Mouse (Mus musculus) thymus, adult 2 months (tissue): ENCODE measurements around the gene Frmd4a. TPM values are rescaled to one million over a fixed set of nuclear protein-coding genes. Genes with fewer than 3 reads are reported as not detected.
"Not testable (repeated sequence)": the region's sequence is repeated elsewhere in the genome, so short reads cannot be mapped to it uniquely, and the experiment has no call there.

Experiments
- DNase-seq: peaks from one replicate; pipeline ENCODE4 v3.0.0; 2021
- H3K27ac ChIP-seq: fragments of 200-500 bp; 2 replicates; pipeline ENCODE4 v1.5.1; 2012; ENCODE audit warnings: low read length, control low read depth; ENCODE audit not compliant: control insufficient read depth, insufficient read depth
- H3K27me3 ChIP-seq: fragments of 200-500 bp; 2 replicates; pipeline ENCODE4 v1.6.1; 2012; ENCODE audit warnings: mild to moderate bottlenecking, low read length, moderate library complexity, mixed read lengths; ENCODE audit not compliant: control insufficient read depth, insufficient read depth
- H3K36me3 ChIP-seq: fragments of 200-500 bp; 2 replicates; pipeline ENCODE4 v1.6.1; 2012; ENCODE audit warnings: mild to moderate bottlenecking, low read length, moderate library complexity; ENCODE audit not compliant: control insufficient read depth, insufficient read depth
- H3K4me1 ChIP-seq: fragments of 200-500 bp; replicated peaks from 2 replicates; pipeline ENCODE4 v1.6.1; 2012; ENCODE audit warnings: low read length; ENCODE audit not compliant: control insufficient read depth, insufficient read depth
- H3K4me3 ChIP-seq: fragments of 200-500 bp; 2 replicates; pipeline ENCODE4 v1.5.1; 2012; ENCODE audit warnings: mild to moderate bottlenecking, low read length, control low read depth, moderate library complexity; ENCODE audit not compliant: control insufficient read depth, insufficient read depth
- CTCF ChIP-seq: fragments of 200-500 bp; IDR thresholded peaks from 2 replicates; pipeline ENCODE4 v1.5.1; 2012; ENCODE audit warnings: mild to moderate bottlenecking, control low read depth, low read length, moderate library complexity, borderline replicate concordance; ENCODE audit not compliant: control insufficient read depth, poor library complexity, insufficient read depth; ENCODE audit errors: extremely low read depth
- POLR2A ChIP-seq: fragments of 200-500 bp; IDR thresholded peaks from 2 replicates; pipeline ENCODE4 v1.6.1; 2012; ENCODE audit warnings: mild to moderate bottlenecking, low read length, control low read depth, moderate library complexity; ENCODE audit not compliant: control insufficient read depth, poor library complexity, insufficient read depth; ENCODE audit errors: extremely low read depth
- WGBS: fragments of 180-500 bp; shearing (Covaris S2); methylation state at CpG from one replicate; pipeline ENCODE4 v1.1.7; 2018; 5-methylcytosine and 5-hydroxymethylcytosine counted together
- polyA plus RNA-seq: library from polyadenylated mRNA; depleted of rRNA; stranded (reverse); fragments of >200 nt; gene quantifications from 2 replicates; pipeline ENCODE4 v1.2.3, GENCODE M21; 2012

Frmd4a gene
- polyA plus RNA-seq, 1 experiment, result 17.5 TPM

DNA sequence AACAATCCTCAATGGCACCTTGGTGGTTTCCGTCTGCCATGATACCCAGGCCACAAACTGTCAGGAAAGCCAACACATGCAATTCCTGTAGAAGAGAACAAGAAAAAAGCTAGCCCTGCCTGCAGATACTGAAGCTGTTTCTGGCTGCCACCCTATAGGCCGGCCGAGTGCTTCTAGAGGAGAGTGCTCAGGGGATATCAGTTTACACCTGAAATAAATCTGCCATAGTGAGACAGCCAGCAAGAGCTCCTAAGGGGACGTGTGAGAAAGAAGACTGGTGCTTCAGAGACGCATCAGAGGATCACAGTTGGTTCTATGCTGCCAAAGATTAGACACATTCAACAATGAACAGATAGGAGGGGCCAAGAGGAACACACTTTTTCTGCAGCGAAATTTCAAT lies 593.8 kb downstream of the Frmd4a start:
- TF ChIP-seq CTCF (no peak), POLR2A (no peak)
- WGBS, result 95% methylated on average over 6 of the region's 6 CpGs
- Histone ChIP-seq H3K36me3 (no peaks in the 10 kb centered on the region), H3K4me1 (no peaks in the 10 kb centered on the region), H3K27ac (no peak overlapping the region), H3K27me3 (no peaks in the 10 kb centered on the region), H3K4me3 (no peak overlapping the region)
- no peak for DNase-seq

DNA sequence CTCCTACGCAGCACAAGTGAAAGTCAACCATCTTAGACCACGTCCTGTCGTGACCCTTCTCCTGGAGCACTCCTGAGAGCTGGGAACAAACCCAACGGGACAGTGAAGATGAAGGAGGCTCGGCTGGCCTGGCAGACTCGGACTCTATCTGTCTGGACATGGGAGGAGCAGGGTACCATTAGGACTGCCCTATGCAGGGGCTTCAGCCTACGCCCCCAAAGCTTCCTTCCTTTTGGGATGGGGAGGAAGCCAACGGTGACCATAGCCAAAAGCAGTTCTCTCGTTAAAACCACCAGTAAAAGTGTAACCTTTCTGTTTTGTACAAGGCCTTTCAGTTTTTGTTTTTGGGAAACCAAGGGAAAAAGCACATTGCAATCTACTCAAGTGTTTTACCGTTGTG lies 594.2 kb downstream of the Frmd4a start:
- no peaks in the 10 kb centered on the region for H3K27me3 ChIP-seq
- no peak for DNase-seq
- TF ChIP-seq POLR2A (no peak), CTCF (no peak)
- H3K4me1 ChIP-seq, result no peaks in the 10 kb centered on the region
- no peak overlapping the region for H3K4me3 ChIP-seq
- no peak overlapping the region for H3K27ac ChIP-seq
- no peaks in the 10 kb centered on the region for H3K36me3 ChIP-seq
- 92% methylated on average over 10 of the region's 10 CpGs for WGBS

DNA sequence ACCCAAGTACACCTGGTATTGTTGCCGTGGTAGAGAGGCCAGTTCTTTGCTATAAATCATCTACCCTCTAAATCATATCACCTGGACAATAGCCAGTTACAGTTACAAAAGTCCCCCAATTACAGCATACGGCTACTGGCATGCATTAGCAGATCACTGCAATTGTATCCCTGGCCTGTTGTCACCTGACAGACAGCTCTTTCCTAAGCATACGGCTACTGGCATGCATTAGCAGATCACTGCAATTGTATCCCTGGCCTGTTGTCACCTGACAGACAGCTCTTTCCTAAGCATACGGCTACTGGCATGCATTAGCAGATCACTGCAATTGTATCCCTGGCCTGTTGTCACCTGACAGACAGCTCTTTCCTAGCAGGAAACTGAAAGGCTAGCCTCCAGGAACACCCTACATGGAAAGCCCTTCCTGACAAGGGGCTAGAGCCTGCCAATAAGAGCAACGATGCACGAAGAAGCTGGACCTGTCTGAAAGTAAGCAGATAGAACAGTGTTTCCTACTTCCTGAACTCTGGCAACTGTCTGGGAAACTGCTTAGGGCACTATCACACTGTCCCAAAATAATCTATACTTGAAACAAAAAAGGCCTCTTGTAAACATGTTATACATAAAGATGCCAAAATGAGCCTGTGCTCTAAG lies 596.9 kb downstream of the Frmd4a start:
- not testable (repeated sequence) for H3K27me3 ChIP-seq, H3K27ac ChIP-seq, H3K4me3 ChIP-seq, H3K4me1 ChIP-seq, H3K36me3 ChIP-seq, DNase-seq
- WGBS, result 91% methylated on average over 6 of the region's 6 CpGs

DNA sequence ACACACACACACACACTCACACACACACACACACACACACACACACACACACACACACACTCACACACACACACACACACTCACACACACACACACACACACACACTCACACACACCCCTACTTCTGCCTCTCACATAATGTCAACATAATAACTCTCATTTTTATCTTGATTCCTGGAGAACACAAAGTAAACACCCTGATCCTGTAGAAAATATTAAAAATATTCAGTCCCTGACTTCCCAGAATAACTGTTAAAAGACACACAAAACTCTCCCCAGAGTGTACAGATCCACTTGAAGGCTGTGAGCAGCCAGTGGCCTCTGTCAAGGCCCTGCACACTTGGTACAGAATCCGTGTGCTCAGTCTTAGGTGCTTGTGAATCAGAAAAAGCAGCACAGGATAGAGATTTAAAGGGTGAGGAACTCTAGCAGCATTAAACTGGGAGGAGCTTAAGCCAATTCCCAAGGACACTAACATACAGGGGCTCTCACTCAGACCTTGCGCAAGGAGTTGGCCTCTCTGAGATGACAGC lies 597.6 kb downstream of the Frmd4a start:
- Histone ChIP-seq H3K36me3 (no peaks in the 10 kb centered on the region), H3K27me3 (no peaks in the 10 kb centered on the region), H3K4me3 (no peak overlapping the region), H3K4me1 (no peaks in the 10 kb centered on the region), H3K27ac (no peak overlapping the region)
- no peak for DNase-seq
- 97% methylated on average over 2 of the region's 2 CpGs for WGBS
- no peak for TF ChIP-seq CTCF
- no peak for TF ChIP-seq POLR2A

DNA sequence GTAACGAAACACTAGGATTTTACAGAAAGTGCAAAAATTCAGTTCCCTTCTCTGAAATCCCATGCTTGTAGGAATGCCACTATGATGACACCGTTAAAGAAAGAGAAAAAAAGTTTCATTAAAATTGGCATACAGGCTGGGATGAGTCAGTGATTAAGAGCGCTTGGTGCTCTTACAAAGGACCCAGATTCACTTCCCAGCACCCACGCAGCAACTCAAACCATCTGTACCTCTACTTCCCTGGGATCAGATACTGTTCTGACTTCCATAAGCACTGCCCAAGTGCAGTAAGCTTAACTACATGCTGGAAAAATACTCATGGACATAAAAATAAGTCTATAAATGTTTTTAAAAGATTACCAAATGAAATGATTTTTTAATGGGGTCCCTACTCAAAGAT lies 599.5 kb downstream of the Frmd4a start:
- no peak for TF ChIP-seq CTCF
- no peak for TF ChIP-seq POLR2A
- Histone ChIP-seq H3K27me3 (no peaks in the 10 kb centered on the region), H3K27ac (no peak overlapping the region), H3K4me3 (no peak overlapping the region), H3K4me1 (no peaks in the 10 kb centered on the region), H3K36me3 (no peaks in the 10 kb centered on the region)
- 95% methylated on average over 4 of the region's 4 CpGs for WGBS
- DNase-seq, result no peak

DNA sequence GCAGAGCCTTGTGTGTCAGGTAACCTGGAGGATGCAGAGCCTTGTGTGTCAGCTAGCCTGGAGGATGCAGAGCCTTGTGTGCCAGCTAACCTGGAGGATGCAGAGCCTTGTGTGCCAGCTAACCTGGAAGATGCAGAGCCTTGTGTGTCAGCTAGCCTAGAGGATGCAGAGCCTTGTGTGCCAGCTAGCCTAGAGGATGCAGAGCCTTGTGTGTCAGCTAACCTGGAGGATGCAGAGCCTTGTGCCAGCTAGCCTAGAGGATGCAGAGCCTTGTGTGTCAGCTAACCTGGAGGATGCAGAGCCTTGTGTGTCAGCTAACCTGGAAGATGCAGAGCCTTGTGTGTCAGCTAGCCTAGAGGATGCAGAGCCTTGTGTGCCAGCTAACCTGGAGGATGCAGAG lies 601.6 kb downstream of the Frmd4a start:
- H3K36me3 ChIP-seq, DNase-seq, H3K27ac ChIP-seq, H3K4me3 ChIP-seq, H3K27me3 ChIP-seq, H3K4me1 ChIP-seq: not testable (repeated sequence)

DNA sequence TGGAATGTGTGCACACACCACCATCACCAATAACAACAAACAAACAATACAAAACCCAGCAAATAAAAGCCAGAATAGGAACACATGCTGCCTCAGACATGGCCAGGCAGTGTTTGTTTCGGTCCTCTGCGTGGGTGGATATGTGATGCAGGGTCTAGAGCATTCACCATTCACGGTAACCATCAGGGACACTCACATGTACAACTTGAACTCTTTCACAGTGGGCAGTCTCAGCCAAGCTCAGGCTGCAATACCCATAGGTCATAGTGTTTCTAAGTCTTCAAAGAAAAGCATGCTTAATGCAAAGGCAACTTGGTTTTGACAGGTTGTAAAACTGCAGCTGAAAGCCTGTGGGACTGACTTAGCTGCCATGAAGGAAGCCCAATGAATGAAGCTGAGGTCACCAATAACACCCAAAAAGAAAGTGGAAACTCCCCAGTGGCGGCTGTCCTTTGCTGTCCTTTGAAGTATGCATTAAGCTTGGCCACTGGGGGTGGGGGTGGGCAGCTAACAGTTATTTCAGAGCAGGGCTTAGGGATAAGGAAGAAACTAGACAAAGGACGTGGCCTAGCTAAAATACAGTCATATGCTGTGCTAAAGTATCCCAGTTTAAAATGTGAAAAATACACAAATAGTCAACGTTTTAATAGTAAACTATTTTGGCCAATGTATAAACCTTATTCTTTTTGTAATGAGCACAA lies 602.5 kb downstream of the Frmd4a start:
- no peak for TF ChIP-seq POLR2A
- TF ChIP-seq CTCF, result no peak
- H3K36me3 ChIP-seq, result peaks cover 10% of the 10 kb centered on the region
- no peaks in the 10 kb centered on the region for H3K27me3 ChIP-seq
- H3K27ac ChIP-seq, result no peak overlapping the region
- no peak overlapping the region for H3K4me3 ChIP-seq
- no peaks in the 10 kb centered on the region for H3K4me1 ChIP-seq
- DNase-seq, result no peak
- 74% methylated on average over 6 of the region's 6 CpGs for WGBS
